Mouse (Mus musculus) kidney, adult 8-10 months (tissue): ENCODE results near the gene Ly6g6c.

Source experiments
- DNase-seq, 2 experiments: peaks; one replicate each; pipeline ENCODE4 v3.0.0; 2022

The Ly6g6c gene

GRCm38 (mm10) chr17:35064951-35065947, at the start of gene Ly6g6c:
Gene Ly6g6c, plus strand, starts transcription at chr17:35065388.
- peak; percentile 73 to 78 for DNase-seq

- DNase-seq, result peak; percentile 35 to 36
Observed at GRCm38 (mm10) chr17:35016376-35016775, 48.8 kb upstream of the Ly6g6c start, which contains the start of gene Vwa7. Gene Vwa7, plus strand, starts transcription at chr17:35016579.

DNA sequence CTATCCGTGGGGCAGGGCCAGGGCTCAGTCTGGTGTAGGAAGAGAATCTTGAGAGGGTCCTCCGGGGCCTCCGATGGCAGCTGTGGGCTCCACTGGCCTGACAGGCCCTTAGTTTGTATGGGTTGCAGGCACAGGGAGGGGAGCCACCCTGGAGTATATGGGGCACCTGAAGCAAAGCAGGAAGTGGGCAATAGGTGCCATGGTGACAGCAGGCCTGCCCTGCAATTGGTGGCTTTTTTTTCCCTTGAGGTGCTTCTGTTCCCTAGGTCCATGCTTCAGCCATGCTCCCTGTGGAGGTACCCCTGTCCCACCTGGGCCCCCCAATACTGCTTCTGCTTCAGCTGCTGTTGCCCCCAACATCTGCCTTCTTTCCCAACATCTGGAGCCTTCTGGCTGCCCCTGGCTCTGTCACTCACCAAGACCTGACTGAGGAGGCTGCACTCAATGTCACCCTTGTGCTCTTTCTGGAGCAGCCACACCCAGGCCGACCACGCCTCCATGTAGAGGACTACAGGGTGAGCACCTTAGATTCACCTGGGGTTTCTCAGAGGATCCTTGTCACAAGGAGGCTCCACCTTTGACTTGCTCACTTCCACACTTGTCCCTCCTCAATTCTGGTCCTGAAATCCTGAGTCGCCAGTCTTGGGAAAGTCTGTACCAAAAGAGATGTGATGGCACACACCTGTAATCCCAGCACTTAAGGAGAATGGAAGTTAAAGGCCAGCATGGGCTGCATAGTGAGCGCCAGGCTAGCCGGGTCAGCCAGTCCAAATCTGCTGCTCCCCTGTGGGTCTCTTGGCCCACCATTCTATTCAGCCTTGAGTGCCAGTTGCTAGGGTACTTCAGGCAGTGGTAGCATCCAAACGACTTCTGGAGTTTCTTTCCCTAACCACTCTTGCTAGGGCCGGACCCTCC, 48.1 kb upstream of the Ly6g6c start:
- no peak for DNase-seq

- DNase-seq, result no peak
Observed at GRCm38 (mm10) chr17:35017706-35018030, 47.5 kb upstream of the Ly6g6c start.

- DNase-seq, result no peak
Observed at GRCm38 (mm10) chr17:35018171-35018570, 47.0 kb upstream of the Ly6g6c start.

DNA sequence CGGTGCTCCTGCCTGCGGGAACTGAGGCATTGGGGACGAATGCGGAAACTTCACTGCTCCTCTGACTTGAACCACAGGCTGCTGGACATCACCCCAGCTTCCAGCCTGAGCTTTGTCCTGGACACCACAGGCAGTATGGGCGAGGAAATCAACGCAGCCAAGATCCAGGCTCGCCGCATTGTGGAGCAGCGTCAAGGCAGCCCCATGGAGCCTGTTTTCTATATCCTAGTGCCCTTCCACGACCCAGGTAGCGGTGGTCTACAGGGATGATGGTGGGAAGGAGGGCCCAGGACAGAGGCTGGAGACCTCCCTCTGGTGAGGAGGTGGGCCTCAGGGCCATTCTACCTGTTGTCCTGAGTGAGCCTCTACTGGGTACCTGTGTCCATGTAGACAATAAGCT, 45.3 kb upstream of the Ly6g6c start:
- no peak for DNase-seq

DNA sequence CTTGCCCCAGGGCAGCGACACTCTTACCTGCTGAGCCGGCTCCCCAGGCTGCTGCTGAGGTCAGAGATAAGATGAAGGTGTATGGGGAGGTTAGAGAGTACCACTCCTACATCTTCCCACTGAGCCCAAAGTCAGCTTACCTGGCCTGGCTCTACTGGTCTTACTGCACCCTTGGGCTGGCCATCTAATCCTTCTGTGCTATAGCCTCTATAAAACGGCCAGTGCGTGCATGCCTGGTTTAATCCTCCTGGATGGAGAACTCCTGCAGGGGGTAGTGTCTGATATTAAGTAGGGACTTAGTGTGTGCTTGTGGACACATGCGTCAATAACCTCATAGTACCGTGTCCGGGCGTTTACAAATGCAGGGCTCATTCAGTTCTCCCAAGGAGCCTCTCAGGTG, 44.6 kb upstream of the Ly6g6c start:
- DNase-seq, result no peak

GRCm38 (mm10) chr17:35021163-35021808, 43.9 kb upstream of the Ly6g6c start:
- peak; percentile 74 to 89 for DNase-seq

GRCm38 (mm10) chr17:35021842-35022477, 43.2 kb upstream of the Ly6g6c start:
- DNase-seq, result no peak

DNA sequence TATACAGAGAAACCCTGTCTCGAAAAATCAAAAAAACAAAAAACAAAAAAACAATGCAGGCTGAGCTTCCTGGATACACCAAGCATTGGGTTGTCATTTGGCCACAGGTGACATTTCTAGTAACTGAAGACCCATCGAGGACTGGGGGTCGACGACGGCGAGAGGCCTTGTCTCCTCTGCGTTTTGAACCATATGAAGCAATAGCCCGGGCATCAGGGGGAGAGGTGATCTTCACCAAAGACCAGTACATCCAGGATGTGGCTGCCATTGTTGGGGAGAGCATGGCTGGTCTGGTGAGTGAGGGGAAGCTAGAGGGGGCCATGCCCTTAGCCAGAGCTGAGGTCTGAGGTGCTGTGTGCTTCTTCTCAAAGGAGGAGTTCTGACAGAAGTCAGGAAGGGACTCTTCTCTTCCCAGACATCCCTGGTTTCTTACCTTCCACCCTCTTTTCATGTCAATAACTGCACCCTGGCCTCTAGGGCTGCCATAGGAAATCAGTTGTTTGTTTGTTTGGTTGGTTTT, 42.6 kb upstream of the Ly6g6c start:
- no peak for DNase-seq

DNA sequence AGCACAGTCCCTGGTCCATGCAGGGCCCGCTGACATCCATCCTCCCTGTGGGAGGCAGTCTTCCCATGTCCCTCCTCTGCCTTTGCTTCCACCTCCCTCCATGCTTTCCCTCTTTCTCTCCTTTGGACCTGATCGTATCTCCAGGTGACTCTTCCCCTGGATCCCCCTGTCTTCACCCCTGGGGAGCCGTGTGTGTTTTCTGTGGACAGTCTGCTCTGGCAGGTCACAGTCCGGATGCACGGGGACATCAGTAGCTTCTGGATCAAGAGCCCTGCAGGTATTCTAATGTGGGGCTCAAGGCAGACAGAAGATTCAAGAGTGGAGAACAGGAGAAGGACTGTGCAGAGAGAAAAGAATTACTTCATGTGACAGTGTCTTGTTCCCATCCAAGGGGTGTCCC, 42.0 kb upstream of the Ly6g6c start:
- no peak for DNase-seq

- DNase-seq, result no peak
Observed at GRCm38 (mm10) chr17:35023756-35024155, 41.4 kb upstream of the Ly6g6c start.

- no peak for DNase-seq
Observed at GRCm38 (mm10) chr17:35024261-35024660, 40.9 kb upstream of the Ly6g6c start.

- no peak for DNase-seq
Observed at GRCm38 (mm10) chr17:35024691-35025488, 40.3 kb upstream of the Ly6g6c start.

DNA sequence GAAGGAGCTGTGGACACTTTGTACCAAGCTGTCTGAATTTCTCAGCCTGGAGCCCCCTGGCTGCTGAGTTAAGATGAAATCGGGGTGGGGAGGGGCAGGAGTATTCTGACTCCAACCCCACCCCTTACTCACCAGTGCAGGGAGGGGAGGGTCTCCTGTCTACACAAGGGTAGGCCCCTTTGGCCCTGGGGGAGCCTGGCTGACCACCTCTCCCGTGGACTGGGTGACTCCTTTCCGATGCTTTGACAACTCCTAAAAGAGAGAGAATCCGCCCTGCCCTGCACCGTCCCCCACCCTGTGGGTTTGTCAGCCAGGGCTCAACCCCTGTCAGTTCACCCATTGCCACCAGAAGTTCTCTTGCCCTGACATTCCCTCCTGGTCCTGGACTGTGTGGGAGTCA, 39.0 kb upstream of the Ly6g6c start:
- DNase-seq, result no peak

DNA sequence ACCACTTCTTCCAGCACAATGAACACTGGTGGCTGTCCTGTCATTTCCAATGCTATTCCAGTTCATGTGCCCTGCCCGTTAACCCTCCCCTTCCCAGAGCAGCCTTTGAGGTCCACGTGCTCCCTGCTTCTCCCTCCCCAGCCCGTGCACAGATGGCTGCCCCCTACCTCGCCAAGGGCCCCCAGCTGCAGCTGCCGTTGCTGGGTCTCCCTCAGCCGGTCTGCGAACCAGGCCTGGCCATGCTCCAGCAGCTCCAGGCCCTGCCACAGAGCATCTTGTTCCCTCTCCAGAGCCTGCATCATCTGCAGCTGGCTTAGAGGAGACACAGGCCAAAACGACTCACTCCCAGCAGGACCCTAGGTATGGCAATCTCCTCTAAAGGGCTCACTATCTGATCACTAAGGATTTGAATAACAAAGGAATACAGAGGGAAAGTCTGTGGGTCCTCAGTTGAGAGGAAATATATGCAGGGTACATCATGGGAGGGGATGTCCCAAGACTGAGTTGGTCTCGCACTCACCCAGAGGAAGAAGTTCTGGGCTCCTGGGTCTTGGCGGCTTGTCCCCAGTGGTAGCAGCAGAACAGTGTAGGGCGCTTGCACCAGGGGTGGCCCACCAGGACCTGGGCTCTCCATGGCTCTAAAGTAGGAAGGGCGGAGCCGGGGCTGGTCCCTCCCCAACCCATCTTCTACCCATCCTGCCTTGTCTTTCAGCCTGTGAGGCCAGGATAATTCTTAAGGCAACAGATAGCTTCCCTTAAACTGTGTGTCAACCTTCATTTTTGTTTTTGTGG, 37.7 kb upstream of the Ly6g6c start, which contains the start of gene Sapcd1:
Gene Sapcd1 (minus strand): TSS at position 740 of the 792 bp plus-strand sequence.
- DNase-seq, result no peak

GRCm38 (mm10) chr17:35028315-35028714, 36.9 kb upstream of the Ly6g6c start:
- DNase-seq, result no peak

DNA sequence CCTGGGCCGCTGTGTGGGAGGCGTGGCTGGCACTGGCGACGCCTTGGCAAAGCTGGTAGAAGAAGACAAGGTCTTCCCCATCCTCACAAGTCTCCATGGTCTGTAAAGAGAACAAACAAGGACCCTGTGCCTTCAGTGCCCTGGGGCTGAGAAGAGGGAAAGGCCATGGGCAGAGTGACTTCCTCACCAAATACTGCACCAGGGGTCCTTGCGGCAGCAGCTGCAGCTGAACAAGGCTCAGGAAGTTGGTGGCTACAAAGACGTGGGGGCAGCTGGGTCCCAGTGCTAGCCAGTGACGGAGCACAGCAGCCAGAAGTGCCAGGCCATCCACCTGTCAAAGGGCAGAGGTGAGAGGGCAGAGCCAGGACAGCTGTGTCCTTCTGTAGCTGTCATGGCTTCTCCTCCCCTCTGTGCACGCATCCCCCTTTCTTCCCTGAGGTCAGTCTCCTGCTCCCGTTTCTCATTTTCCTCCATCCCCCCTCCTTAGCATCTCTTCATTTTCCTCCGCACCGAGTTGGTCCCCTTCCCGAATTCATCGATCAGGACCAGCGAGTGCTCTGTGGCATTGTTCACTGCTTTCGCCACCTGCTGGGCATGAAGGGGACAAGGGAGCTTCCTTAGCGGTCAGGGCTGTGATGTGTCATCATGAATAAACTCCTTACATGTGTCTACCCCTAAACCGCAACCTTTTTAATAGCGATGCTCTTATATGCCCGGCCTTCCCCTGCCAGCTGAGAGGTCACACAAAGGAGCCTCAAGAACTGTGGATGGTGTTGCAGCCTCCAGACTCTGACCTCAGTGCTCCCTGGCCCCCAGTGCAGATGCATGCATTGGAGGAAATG, 35.3 kb upstream of the Ly6g6c start:
- no peak for DNase-seq

DNA sequence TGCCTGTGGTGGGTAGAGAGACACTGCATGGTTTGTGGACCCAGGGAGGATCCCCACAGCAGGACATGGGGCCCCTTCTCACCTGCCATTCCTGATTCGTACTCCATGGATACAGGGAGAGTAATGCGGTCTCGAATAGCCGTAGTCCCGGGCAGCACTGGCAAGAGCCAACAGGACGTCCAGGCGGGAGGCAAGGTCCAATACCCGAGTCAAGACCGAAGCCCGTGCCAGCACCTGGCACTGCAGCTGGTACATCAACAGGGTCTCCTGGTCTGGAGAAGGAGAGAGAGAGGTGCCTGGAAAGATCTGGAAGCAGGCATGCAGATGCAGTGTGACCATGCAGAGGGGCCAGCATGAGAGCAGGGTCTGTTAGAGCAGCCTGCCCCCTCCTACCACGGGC, 33.9 kb upstream of the Ly6g6c start:
- no peak for DNase-seq
